Mouse (Mus musculus) limb, embryonic 14.5 days (tissue): Measurements from ENCODE around the gene Cacul1. TPM values are rescaled to one million over a fixed set of nuclear protein-coding genes. Genes with fewer than 3 reads are reported as not detected.

Experiments
- ATAC-seq: fragments of 200-750 bp; cut with Nextera tagmentation; 2 replicates; pipeline ENCODE4 v1.8.0; 2017; ENCODE audit warnings: low read depth, moderate number of reproducible peaks, moderate TSS enrichment; ENCODE audit not compliant: low FRiP score
- DNase-seq: peaks from one replicate; pipeline ENCODE4 v3.0.0-alpha.2; 2015; ENCODE audit warnings: low spot score
- H3K27ac ChIP-seq: fragments of 300-500 bp; sonication (generic); replicated peaks from 2 replicates; pipeline ENCODE4 v1.5.1; 2014; ENCODE audit warnings: low read depth, mild to moderate bottlenecking, low read length, moderate library complexity, mixed read lengths
- H3K27me3 ChIP-seq: fragments of 300-500 bp; sonication (generic); 2 replicates; pipeline ENCODE4 v1.6.1; 2014; ENCODE audit warnings: low read length, mixed read lengths; ENCODE audit not compliant: control insufficient read depth, insufficient read depth
- H3K36me3 ChIP-seq: fragments of 300-500 bp; sonication (generic); 2 replicates; pipeline ENCODE4 v1.6.1; 2014; ENCODE audit warnings: mild to moderate bottlenecking, low read length, moderate library complexity, mixed read lengths; ENCODE audit not compliant: control insufficient read depth, insufficient read depth
- H3K4me1 ChIP-seq: fragments of 300-500 bp; sonication (generic); 2 replicates; pipeline ENCODE4 v1.6.1; 2014; ENCODE audit warnings: antibody characterized with exemption, low read length, mixed read lengths; ENCODE audit not compliant: control insufficient read depth, insufficient read depth
- H3K4me2 ChIP-seq: fragments of 300-500 bp; sonication (generic); replicated peaks from 2 replicates; pipeline ENCODE4 v1.6.1; 2014; ENCODE audit warnings: low read depth, mild to moderate bottlenecking, low read length, moderate library complexity; ENCODE audit not compliant: severe bottlenecking
- H3K4me3 ChIP-seq: fragments of 300-500 bp; sonication (generic); replicated peaks from 2 replicates; pipeline ENCODE4 v1.5.1; 2014; ENCODE audit warnings: low read length
- H3K9ac ChIP-seq: fragments of 300-500 bp; sonication (generic); 2 replicates; pipeline ENCODE4 v1.6.1; 2014; ENCODE audit warnings: mild to moderate bottlenecking, low read depth, low read length, moderate library complexity; ENCODE audit not compliant: severe bottlenecking
- H3K9me3 ChIP-seq: fragments of 300-500 bp; sonication (generic); 2 replicates; pipeline ENCODE4 v1.6.1; 2016; ENCODE audit warnings: low read length; ENCODE audit not compliant: control insufficient read depth
- POLR2A ChIP-seq: fragments of 200-500 bp; IDR thresholded peaks from 2 replicates; pipeline ENCODE4 v1.8.0; 2012; ENCODE audit warnings: inconsistent platforms, mild to moderate bottlenecking, moderate library complexity, borderline replicate concordance; ENCODE audit not compliant: insufficient read depth, insufficient read length; ENCODE audit errors: extremely low read depth
- WGBS: fragments of 180-500 bp; shearing (Covaris S2); extraction: QIAGEN DNeasy Blood & Tissue Kit; methylation state at CpG from one replicate; pipeline ENCODE4 v1.1.7; 2014; 5-methylcytosine and 5-hydroxymethylcytosine counted together
- polyA plus RNA-seq, 2 experiments: library from polyadenylated mRNA; depleted of rRNA in 1 of 2; stranded (reverse) in 1 of 2; unstranded in 1 of 2; fragments of >200 nt; fragmentation: Nextera tagmentation in 1 of 2; extraction: Ambion mirVana in 1 of 2; gene quantifications; 2 replicates each; pipeline versions ENCODE4 v1.2.1 to v1.2.3; 2012 to 2014

Cacul1 gene
- polyA plus RNA-seq, 2 experiments, result 16.8 to 23.3 TPM

DNA sequence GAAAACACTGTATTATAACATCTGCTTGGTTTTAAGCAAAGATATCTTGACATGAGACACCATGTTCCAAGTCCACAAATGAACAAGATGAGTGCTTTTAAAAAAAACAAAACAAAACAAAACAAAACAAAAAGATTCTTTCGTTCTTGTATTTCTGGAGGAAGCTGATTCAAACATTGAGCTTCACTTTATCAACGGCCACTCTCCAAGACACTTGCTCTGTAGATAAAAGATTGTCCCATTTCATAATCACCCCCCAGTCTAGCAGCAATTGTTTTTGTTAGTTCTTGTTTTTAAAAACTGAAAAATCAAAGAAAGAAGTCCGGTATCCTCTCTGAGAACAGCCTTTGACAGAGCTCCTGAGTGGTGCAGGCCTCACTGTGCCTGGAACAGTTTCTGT is 52.2 kb downstream of the Cacul1 start:
- no peak overlapping the region for H3K4me2 ChIP-seq
- peaks cover 44% of the 10 kb centered on the region for H3K36me3 ChIP-seq
- WGBS, result 95% methylated on average over 3 of the region's 3 CpGs
- ATAC-seq (no peak), DNase-seq (no peak)
- no peaks in the 10 kb centered on the region for H3K9me3 ChIP-seq
- no peak overlapping the region for H3K9ac ChIP-seq
- no peak for TF ChIP-seq POLR2A
- no peak overlapping the region for H3K4me3 ChIP-seq
- H3K4me1 ChIP-seq, result no peaks in the 10 kb centered on the region
- H3K27ac ChIP-seq, result no peak overlapping the region
- H3K27me3 ChIP-seq, result no peaks in the 10 kb centered on the region

DNA sequence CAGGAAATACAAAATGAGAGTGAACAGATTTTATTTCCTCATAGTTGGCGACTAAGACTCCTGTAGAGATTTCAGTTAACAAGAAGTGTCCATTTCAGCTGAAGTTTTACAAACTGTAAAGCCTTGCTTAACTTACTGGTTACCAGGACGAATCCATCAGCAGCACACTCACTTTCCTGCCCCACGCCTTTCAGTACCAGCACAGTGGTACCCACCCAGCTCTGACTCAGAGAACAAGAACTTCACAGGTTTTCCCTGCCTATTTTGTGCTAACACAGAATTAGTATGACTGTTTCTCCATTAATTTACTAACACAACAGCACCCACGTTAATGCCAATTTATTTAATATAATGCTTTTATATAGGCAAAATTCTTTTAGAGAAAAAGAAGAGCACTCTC is 53.9 kb downstream of the Cacul1 start:
- DNase-seq (no peak), ATAC-seq (no peak)
- no peak overlapping the region for H3K9ac ChIP-seq
- H3K4me2 ChIP-seq, result no peak overlapping the region
- no peaks in the 10 kb centered on the region for H3K4me1 ChIP-seq
- H3K4me3 ChIP-seq, result no peak overlapping the region
- WGBS, result 89% methylated on average over 4 of the region's 4 CpGs
- no peaks in the 10 kb centered on the region for H3K27me3 ChIP-seq
- TF ChIP-seq POLR2A, result no peak
- H3K9me3 ChIP-seq, result no peaks in the 10 kb centered on the region
- no peak overlapping the region for H3K27ac ChIP-seq
- peaks cover 31% of the 10 kb centered on the region for H3K36me3 ChIP-seq

DNA sequence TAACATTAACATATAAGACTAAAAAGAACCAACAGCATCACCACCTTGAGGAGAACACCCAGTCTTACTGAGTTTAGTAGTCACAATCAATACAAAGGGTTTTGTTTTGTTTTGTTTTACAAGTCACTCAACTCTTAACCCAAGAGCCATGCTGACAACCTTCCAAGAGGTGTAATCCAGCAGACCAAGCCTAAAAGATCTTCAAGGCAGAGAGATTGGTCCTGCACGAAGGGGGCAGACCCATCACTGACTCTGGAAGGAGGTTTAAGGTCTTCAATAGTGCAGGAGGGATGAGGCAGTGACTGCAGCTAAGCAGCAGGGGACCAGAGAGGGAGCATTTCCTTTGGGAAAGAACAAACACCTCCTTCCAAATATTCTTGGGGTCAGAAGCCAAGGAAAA is 55.7 kb downstream of the Cacul1 start:
- H3K27me3 ChIP-seq, result no peaks in the 10 kb centered on the region
- no peak overlapping the region for H3K9ac ChIP-seq
- H3K36me3 ChIP-seq, result peaks cover 27% of the 10 kb centered on the region
- H3K27ac ChIP-seq, result no peak overlapping the region
- H3K4me3 ChIP-seq, result no peak overlapping the region
- ATAC-seq (no peak), DNase-seq (no peak)
- no peak overlapping the region for H3K4me2 ChIP-seq
- no peaks in the 10 kb centered on the region for H3K4me1 ChIP-seq
- no peak for TF ChIP-seq POLR2A
- 68% methylated on average over 1 of the region's 1 CpGs for WGBS
- no peaks in the 10 kb centered on the region for H3K9me3 ChIP-seq

GRCm38 (mm10) chr19:60524678-60525077 is 56.1 kb downstream of the Cacul1 start:
- no peak overlapping the region for H3K4me3 ChIP-seq
- H3K27me3 ChIP-seq, result no peaks in the 10 kb centered on the region
- ATAC-seq, result no peak
- no peak overlapping the region for H3K4me2 ChIP-seq
- H3K36me3 ChIP-seq, result peaks cover 27% of the 10 kb centered on the region
- no peak overlapping the region for H3K9ac ChIP-seq
- TF ChIP-seq POLR2A, result no peak
- H3K27ac ChIP-seq, result no peak overlapping the region
- DNase-seq, result no peak
- 77% methylated on average over 3 of the region's 3 CpGs for WGBS
- H3K9me3 ChIP-seq, result no peaks in the 10 kb centered on the region
- H3K4me1 ChIP-seq, result no peaks in the 10 kb centered on the region

- no peak overlapping the region for H3K4me3 ChIP-seq
- H3K27ac ChIP-seq, result no peak overlapping the region
- DNase-seq (peak; percentile 3), ATAC-seq (no peak)
- WGBS, result 64% methylated on average over 3 of the region's 3 CpGs
- H3K9me3 ChIP-seq, result no peaks in the 10 kb centered on the region
- no peak overlapping the region for H3K4me2 ChIP-seq
- no peak for TF ChIP-seq POLR2A
- no peaks in the 10 kb centered on the region for H3K4me1 ChIP-seq
- H3K9ac ChIP-seq, result no peak overlapping the region
- H3K36me3 ChIP-seq, result peaks cover 3% of the 10 kb centered on the region; the same call in 1 of the 2 replicates
- no peaks in the 10 kb centered on the region for H3K27me3 ChIP-seq
Observed at GRCm38 (mm10) chr19:60520131-60520530, 60.7 kb downstream of the Cacul1 start.

DNA sequence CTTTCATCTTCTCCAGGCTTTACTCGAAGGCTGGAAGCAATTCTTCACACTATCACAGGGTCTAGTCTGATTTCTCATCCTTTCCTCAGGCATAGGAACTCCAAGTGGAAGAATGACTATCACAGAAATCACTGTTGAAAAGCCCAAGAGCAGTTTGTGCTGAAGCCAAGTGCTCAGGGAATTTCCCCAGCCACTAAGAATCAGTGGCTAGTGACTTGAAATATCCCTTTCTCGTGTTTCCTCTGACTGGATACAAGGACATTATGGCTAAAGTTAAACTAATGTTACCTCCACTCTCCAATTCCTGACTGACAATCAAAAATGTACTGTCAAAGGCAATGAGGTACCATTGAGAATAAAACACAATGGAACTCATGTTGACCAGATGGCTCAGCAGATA is 65.8 kb downstream of the Cacul1 start:
- Histone ChIP-seq H3K9me3 (no peaks in the 10 kb centered on the region), H3K27ac (no peak overlapping the region), H3K9ac (no peak overlapping the region), H3K27me3 (no peaks in the 10 kb centered on the region), H3K4me1 (no peaks in the 10 kb centered on the region), H3K4me3 (no peak overlapping the region), H3K36me3 (no peaks in the 10 kb centered on the region), H3K4me2 (no peak overlapping the region)
- 72% methylated on average over 2 of the region's 2 CpGs for WGBS
- ATAC-seq (no peak), DNase-seq (no peak)
- TF ChIP-seq POLR2A, result no peak
